Mouse (Mus musculus): ENCODE data around the gene Elmo2.
A peak's percentile ranks its signal among the peaks of the same experiment; 100 is the strongest.

Gene Elmo2

GRCm38 (mm10) chr2:165287202-165287984 is 38.9 kb downstream of the Elmo2 start, which contains the start of gene Slc35c2:
Gene Slc35c2 (minus strand): TSS chr2:165287869.
- DNase-seq = peak; percentile 93

- DNase-seq = peak; percentile 74
Measured at GRCm38 (mm10) chr2:165286361-165287201, 39.7 kb downstream of the Elmo2 start.

- no peak for DNase-seq
Measured at GRCm38 (mm10) chr2:165285621-165286020, 40.7 kb downstream of the Elmo2 start.

GRCm38 (mm10) chr2:165285034-165285433 is 41.2 kb downstream of the Elmo2 start:
- DNase-seq = no peak

GRCm38 (mm10) chr2:165284377-165284776 is 41.9 kb downstream of the Elmo2 start:
- no peak for DNase-seq

GRCm38 (mm10) chr2:165283644-165284043 is 42.6 kb downstream of the Elmo2 start:
- DNase-seq = no peak

GRCm38 (mm10) chr2:165281779-165282311 is 44.4 kb downstream of the Elmo2 start:
- DNase-seq = no peak

GRCm38 (mm10) chr2:165279351-165279750 is 46.9 kb downstream of the Elmo2 start:
- DNase-seq = no peak

GRCm38 (mm10) chr2:165277188-165277740 is 49.0 kb downstream of the Elmo2 start:
- no peak for DNase-seq

- peak; percentile 61 for DNase-seq
Measured at GRCm38 (mm10) chr2:165275824-165276223, 50.5 kb downstream of the Elmo2 start.

- DNase-seq = no peak
Measured at GRCm38 (mm10) chr2:165275124-165275640, 51.1 kb downstream of the Elmo2 start.

GRCm38 (mm10) chr2:165273589-165273988 is 52.7 kb downstream of the Elmo2 start:
- no peak for DNase-seq

GRCm38 (mm10) chr2:165271326-165271725 is 55.0 kb downstream of the Elmo2 start:
- DNase-seq = no peak

GRCm38 (mm10) chr2:165270858-165271257 is 55.4 kb downstream of the Elmo2 start:
- DNase-seq = no peak

- no peak for DNase-seq
Measured at GRCm38 (mm10) chr2:165266739-165267138, 59.5 kb downstream of the Elmo2 start.

- no peak for DNase-seq
Measured at GRCm38 (mm10) chr2:165263861-165264260, 62.4 kb downstream of the Elmo2 start.

GRCm38 (mm10) chr2:165262274-165262990 is 63.8 kb downstream of the Elmo2 start:
- DNase-seq = no peak

- DNase-seq = no peak
Measured at GRCm38 (mm10) chr2:165259859-165260258, 66.4 kb downstream of the Elmo2 start.

GRCm38 (mm10) chr2:165258321-165258720 is 68.0 kb downstream of the Elmo2 start:
- DNase-seq = no peak

- no peak for DNase-seq
Measured at GRCm38 (mm10) chr2:165257151-165257834, 69.0 kb downstream of the Elmo2 start.

- DNase-seq = no peak
Measured at GRCm38 (mm10) chr2:165256213-165256612, 70.1 kb downstream of the Elmo2 start.

GRCm38 (mm10) chr2:165253867-165254266 is 72.4 kb downstream of the Elmo2 start:
- no peak for DNase-seq

All from layer of hippocampus, adult 9-11 months (tissue).